Mouse (Mus musculus): ENCODE results near the gene Tyrobp. TPM values are rescaled to one million over a fixed set of nuclear protein-coding genes. Genes with fewer than 3 reads are reported as not detected.

The Tyrobp gene
- total RNA-seq, 2 experiments from 2014 or later, result 25.9 to 26.6 TPM

- intact Hi-C loops (cut with DNase I), result no loop called here
- Histone ChIP-seq H3K27ac (peak overlapping the region; percentile 44; the same call in 1 of the 2 replicates), H3K4me3 (no peak overlapping the region)
- TF ChIP-seq CTCF (IDR thresholded peaks at IDR 0.05), result no peak
- no peak for DNase-seq (ENCODE audit: extremely low spot score in 1 of 2, low spot score in 2 of 2)
Observed at GRCm38 (mm10) chr7:30450241-30450640, 36.7 kb downstream of the Tyrobp start.

GRCm38 (mm10) chr7:30453327-30453726, 39.8 kb downstream of the Tyrobp start:
- no peak overlapping the region for H3K4me3 ChIP-seq
- intact Hi-C loops (cut with DNase I), result no loop called here
- peak in 1 of 2 experiments; percentile 30 for DNase-seq (ENCODE audit: extremely low spot score in 1 of 2, low spot score in 2 of 2)
- TF ChIP-seq CTCF (IDR thresholded peaks at IDR 0.05), result no peak
- H3K27ac ChIP-seq, result no peak overlapping the region

GRCm38 (mm10) chr7:30453766-30454165, 40.2 kb downstream of the Tyrobp start:
- H3K4me3 ChIP-seq, result no peak overlapping the region
- intact Hi-C loops (cut with DNase I), result no loop called here
- no peak for TF ChIP-seq CTCF (IDR thresholded peaks at IDR 0.05)

GRCm38 (mm10) chr7:30454259-30454658, 40.7 kb downstream of the Tyrobp start:
- TF ChIP-seq CTCF (IDR thresholded peaks at IDR 0.05), result no peak
- no peak for DNase-seq (ENCODE audit: extremely low spot score in 1 of 2, low spot score in 2 of 2)
- intact Hi-C loops (cut with DNase I), result no loop called here
- no peak overlapping the region for H3K27ac ChIP-seq
- no peak overlapping the region for H3K4me3 ChIP-seq

More at GRCm38 (mm10) chr7:30453766-30454165, 40.2 kb downstream of the Tyrobp start:
- no peak overlapping the region for H3K27ac ChIP-seq
- DNase-seq (ENCODE audit: extremely low spot score in 1 of 2, low spot score in 2 of 2), result no peak

GRCm38 (mm10) chr7:30456487-30456886, 42.9 kb downstream of the Tyrobp start:
- no peak for DNase-seq (ENCODE audit: extremely low spot score in 1 of 2, low spot score in 2 of 2)
- intact Hi-C loops (cut with DNase I), result no loop called here
- no peak for TF ChIP-seq CTCF (IDR thresholded peaks at IDR 0.05)
- no peak overlapping the region for H3K27ac ChIP-seq
- H3K4me3 ChIP-seq, result peak overlapping the region; percentile 45

- intact Hi-C loops (cut with DNase I), result no loop called here
- Histone ChIP-seq H3K27ac (peak overlapping the region; percentile 72), H3K4me3 (peak overlapping the region; percentile 45)
- no peak for TF ChIP-seq CTCF (IDR thresholded peaks at IDR 0.05)
- DNase-seq (ENCODE audit: extremely low spot score in 1 of 2, low spot score in 2 of 2), result peak in 1 of 2 experiments; percentile 26
Observed at GRCm38 (mm10) chr7:30456911-30457628, 43.5 kb downstream of the Tyrobp start.

- Histone ChIP-seq H3K4me3 (peak within 1 kb of the TSS; percentile 45), H3K27ac (peak within 1 kb of the TSS; percentile 72)
- no peak for TF ChIP-seq CTCF (IDR thresholded peaks at IDR 0.05)
- DNase-seq (ENCODE audit: extremely low spot score in 1 of 2, low spot score in 2 of 2), result peak; percentile 64 to 67
- intact Hi-C loops (cut with DNase I), result no loop called here
Observed at GRCm38 (mm10) chr7:30457629-30458330, 44.2 kb downstream of the Tyrobp start, which contains the start of the genes Kirrel2 and Nphs1. TSS of gene Kirrel2 (minus strand) at chr7:30457690. TSS of gene Nphs1 (plus strand) at chr7:30458315.

- intact Hi-C loops (cut with DNase I), result no loop called here
- TF ChIP-seq CTCF (IDR thresholded peaks at IDR 0.05), result no peak
- no peak overlapping the region for H3K4me3 ChIP-seq
- H3K27ac ChIP-seq, result no peak overlapping the region
- no peak for DNase-seq (ENCODE audit: extremely low spot score in 1 of 2, low spot score in 2 of 2)
Observed at GRCm38 (mm10) chr7:30459484-30459883, 45.9 kb downstream of the Tyrobp start.

- intact Hi-C loops (cut with DNase I), result no loop called here
- no peak for TF ChIP-seq CTCF (IDR thresholded peaks at IDR 0.05)
- DNase-seq (ENCODE audit: extremely low spot score in 1 of 2, low spot score in 2 of 2), result no peak
- no peak overlapping the region for H3K4me3 ChIP-seq
- no peak overlapping the region for H3K27ac ChIP-seq
Observed at GRCm38 (mm10) chr7:30463568-30463967, 50.0 kb downstream of the Tyrobp start.

- no peak for DNase-seq (ENCODE audit: extremely low spot score in 1 of 2, low spot score in 2 of 2)
- TF ChIP-seq CTCF (IDR thresholded peaks at IDR 0.05), result no peak
- intact Hi-C loops (cut with DNase I), result no loop called here
- Histone ChIP-seq H3K4me3 (no peak overlapping the region), H3K27ac (no peak overlapping the region)
Observed at GRCm38 (mm10) chr7:30463996-30464395, 50.4 kb downstream of the Tyrobp start.

GRCm38 (mm10) chr7:30464816-30465300, 51.3 kb downstream of the Tyrobp start:
- no peak for TF ChIP-seq CTCF (IDR thresholded peaks at IDR 0.05)

More at GRCm38 (mm10) chr7:30464816-30465300, 51.3 kb downstream of the Tyrobp start:
- no peak for DNase-seq (ENCODE audit: extremely low spot score in 1 of 2, low spot score in 2 of 2)
- Histone ChIP-seq H3K27ac (no peak overlapping the region), H3K4me3 (no peak overlapping the region)
- intact Hi-C loops (cut with DNase I), result no loop called here

Other genes with a start within 250 kb of the Tyrobp start
- gene Zfp146, start 244.0 kb upstream of the Tyrobp start, total RNA-seq (2021), result 10 to 100 TPM; 47.3 to 49.9 TPM
- 1 to 10 TPM; 2.9 to 7.2 TPM for gene Cox7a1, start 229.6 kb upstream of the Tyrobp start, total RNA-seq (2021)
- gene Capns1, start 214.9 kb upstream of the Tyrobp start, total RNA-seq (2021), result 100 to 1,000 TPM; 173 to 175 TPM
- gene Polr2i, start 181.8 kb upstream of the Tyrobp start, total RNA-seq (2021), result 10 to 100 TPM; 53.3 to 56.3 TPM
- 100 to 1,000 TPM; 125 to 133 TPM for gene Tbcb, start 181.5 kb upstream of the Tyrobp start, total RNA-seq (2021)
- gene Ovol3, start 178.0 kb upstream of the Tyrobp start, total RNA-seq (2021), result not detected
- not detected for gene Thap8, start 133.7 kb upstream of the Tyrobp start, total RNA-seq (2021)
- 1 to 10 TPM; 1.0 to 1.6 TPM for gene Wdr62, start 133.3 kb upstream of the Tyrobp start, total RNA-seq (2021)
- gene Clip3, start 122.0 kb upstream of the Tyrobp start, total RNA-seq (2021), result 100 to 1,000 TPM; 488 to 492 TPM
- 10 to 100 TPM; 65.7 to 71.4 TPM for gene Alkbh6, start 105.0 kb upstream of the Tyrobp start, total RNA-seq (2021)
- gene Syne4, start 99.0 kb upstream of the Tyrobp start, total RNA-seq (2021), result 10 to 100 TPM in 1 of 2 experiments, 1 to 10 TPM in 1; 8.8 to 19.2 TPM
- under 1 TPM in 1 of 2 experiments, not detected in 1; 0.66 TPM for gene E130208F15Rik, start 92.0 kb upstream of the Tyrobp start, total RNA-seq (2021)
- 1 to 10 TPM; 7.0 to 8.0 TPM for gene Sdhaf1, start 89.9 kb upstream of the Tyrobp start, total RNA-seq (2021)
- 10 to 100 TPM; 33.0 to 36.4 TPM for gene Lrfn3, start 51.0 kb upstream of the Tyrobp start, total RNA-seq (2021)
- gene Hcst, start 6.1 kb downstream of the Tyrobp start, total RNA-seq (2021), result 1 to 10 TPM in 1 of 2 experiments, not detected in 1; 3.1 TPM
- gene Nfkbid, start 8.0 kb downstream of the Tyrobp start, total RNA-seq (2021), result 1 to 10 TPM; 3.9 to 5.1 TPM
- gene Aplp1, start 31.8 kb downstream of the Tyrobp start, total RNA-seq (2021), result 1,000 to 10,000 TPM; 1,205 to 1,260 TPM
- gene Kirrel2, start 43.9 kb downstream of the Tyrobp start, total RNA-seq (2021), result 10 to 100 TPM; 11.0 to 11.9 TPM
- gene Nphs1, start 44.6 kb downstream of the Tyrobp start, total RNA-seq (2021), result 1 to 10 TPM in 1 of 2 experiments, under 1 TPM in 1; 0.79 to 1.1 TPM
- not detected for gene Prodh2, start 79.9 kb downstream of the Tyrobp start, total RNA-seq (2021)
- gene Arhgap33, start 121.3 kb downstream of the Tyrobp start, total RNA-seq (2021), result 100 to 1,000 TPM; 182 to 220 TPM
- 1 to 10 TPM; 4.4 to 5.0 TPM for gene Hspb6, start 138.4 kb downstream of the Tyrobp start, total RNA-seq (2021)
- 1 to 10 TPM; 4.9 to 5.2 TPM for gene Proser3, start 138.5 kb downstream of the Tyrobp start, total RNA-seq (2021)
- gene Lin37, start 146.1 kb downstream of the Tyrobp start, total RNA-seq (2021), result 10 to 100 TPM; 42.9 to 43.2 TPM
- 10 to 100 TPM; 67.4 to 74.4 TPM for gene U2af1l4, start 149.5 kb downstream of the Tyrobp start, total RNA-seq (2021)
- 1 to 10 TPM; 6.4 to 8.8 TPM for gene Gm49396, start 149.6 kb downstream of the Tyrobp start, total RNA-seq (2021)
- 10 to 100 TPM; 84.9 to 93.8 TPM for gene Psenen, start 149.9 kb downstream of the Tyrobp start, total RNA-seq (2021)
- gene Igflr1, start 151.7 kb downstream of the Tyrobp start, total RNA-seq (2021), result 1 to 10 TPM; 3.8 to 6.6 TPM
- gene Kmt2b, start 175.0 kb downstream of the Tyrobp start, total RNA-seq (2021), result 10 to 100 TPM; 53.4 to 57.4 TPM
- not detected for gene Zbtb32, start 185.1 kb downstream of the Tyrobp start, total RNA-seq (2021)
- under 1 TPM; 0.48 to 0.96 TPM for gene Upk1a, start 199.1 kb downstream of the Tyrobp start, total RNA-seq (2021)
- gene Cox6b1, start 212.4 kb downstream of the Tyrobp start, total RNA-seq (2021), result 100 to 1,000 TPM; 565 to 587 TPM
- gene Etv2, start 222.1 kb downstream of the Tyrobp start, total RNA-seq (2021), result not detected
- 10 to 100 TPM; 67.7 to 67.8 TPM for gene Rbm42, start 236.6 kb downstream of the Tyrobp start, total RNA-seq (2021)